Mouse (Mus musculus): ENCODE measurements around the gene Nenf. TPM values are rescaled to one million over a fixed set of nuclear protein-coding genes. Genes with fewer than 3 reads are reported as not detected.

Nenf gene
- polyA plus RNA-seq, 1 experiment from 2014 or later: 138 TPM

GRCm38 (mm10) chr1:191259121-191259520, 58.9 kb downstream of the Nenf start:
- no peak overlapping the region for H3K9ac ChIP-seq (ENCODE audit: low read depth, low read length)
- H3K4me2 ChIP-seq (ENCODE audit: low read depth, low read length): peak overlapping the region; percentile 5; the same call in 1 of the 2 replicates
- no peaks in the 10 kb centered on the region for H3K27me3 ChIP-seq (replicated peaks; ENCODE audit: control insufficient read depth, insufficient read depth, low read length)
- 30% methylated on average over 7 of the region's 7 CpGs for WGBS
- no peak overlapping the region for H3K4me3 ChIP-seq (ENCODE audit: low read depth, low read length)
- no peak; the same call in 1 of the 2 replicates for ATAC-seq (ENCODE audit: low read depth)
- H3K27ac ChIP-seq (replicated peaks; ENCODE audit: low read depth, low read length): no peak overlapping the region
- H3K4me1 ChIP-seq (ENCODE audit: control insufficient read depth, insufficient read depth, low read length): no peaks in the 10 kb centered on the region
- no peaks in the 10 kb centered on the region for H3K36me3 ChIP-seq (ENCODE audit: control insufficient read depth, insufficient read depth, low read length)
- H3K9me3 ChIP-seq (ENCODE audit: control insufficient read depth, low read length): no peaks in the 10 kb centered on the region
- no peak for DNase-seq (ENCODE audit: low spot score)

GRCm38 (mm10) chr1:191258521-191258920, 59.5 kb downstream of the Nenf start:
- Histone ChIP-seq H3K4me3 (ENCODE audit: low read depth, low read length) (no peak overlapping the region), H3K27ac (replicated peaks; ENCODE audit: low read depth, low read length) (no peak overlapping the region), H3K36me3 (ENCODE audit: control insufficient read depth, insufficient read depth, low read length) (no peaks in the 10 kb centered on the region), H3K4me2 (ENCODE audit: low read depth, low read length) (0 out of 2 replicates have a peak overlapping the region, but pooled peaks have one; percentile 5), H3K27me3 (replicated peaks; ENCODE audit: control insufficient read depth, insufficient read depth, low read length) (no peaks in the 10 kb centered on the region), H3K9me3 (ENCODE audit: control insufficient read depth, low read length) (no peaks in the 10 kb centered on the region), H3K9ac (ENCODE audit: low read depth, low read length) (no peak overlapping the region), H3K4me1 (ENCODE audit: control insufficient read depth, insufficient read depth, low read length) (no peaks in the 10 kb centered on the region)
- WGBS: 41% methylated on average over 3 of the region's 3 CpGs
- DNase-seq (ENCODE audit: low spot score) (no peak), ATAC-seq (ENCODE audit: low read depth) (no peak)

DNA sequence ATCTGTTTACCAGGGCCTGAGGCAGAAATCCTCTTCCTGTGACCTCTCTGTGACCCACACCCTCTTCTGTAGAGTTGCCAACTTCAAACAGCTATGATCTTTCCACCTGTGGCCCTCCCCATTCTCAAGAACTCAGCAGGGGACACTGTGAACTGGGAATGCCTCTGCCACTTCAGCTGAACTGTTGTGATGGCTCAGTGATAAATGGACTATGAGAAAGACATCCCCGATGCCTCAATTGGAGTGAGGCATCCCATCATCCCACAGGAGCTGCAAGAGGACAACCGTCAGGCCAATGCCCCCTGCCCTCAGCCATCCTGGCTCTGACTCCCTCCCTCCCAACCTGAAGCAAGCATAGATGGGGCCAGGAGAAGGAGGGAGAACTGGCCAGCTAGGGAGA, 60.0 kb downstream of the Nenf start:
- ATAC-seq (ENCODE audit: low read depth) (no peak), DNase-seq (ENCODE audit: low spot score) (no peak)
- H3K27me3 ChIP-seq (replicated peaks; ENCODE audit: control insufficient read depth, insufficient read depth, low read length): no peaks in the 10 kb centered on the region
- no peaks in the 10 kb centered on the region for H3K4me1 ChIP-seq (ENCODE audit: control insufficient read depth, insufficient read depth, low read length)
- H3K9ac ChIP-seq (ENCODE audit: low read depth, low read length): no peak overlapping the region
- no peaks in the 10 kb centered on the region for H3K36me3 ChIP-seq (ENCODE audit: control insufficient read depth, insufficient read depth, low read length)
- H3K4me3 ChIP-seq (ENCODE audit: low read depth, low read length): no peak overlapping the region
- WGBS: 58% methylated on average over 2 of the region's 2 CpGs
- H3K9me3 ChIP-seq (ENCODE audit: control insufficient read depth, low read length): no peaks in the 10 kb centered on the region
- no peak overlapping the region for H3K4me2 ChIP-seq (ENCODE audit: low read depth, low read length)
- no peak overlapping the region for H3K27ac ChIP-seq (replicated peaks; ENCODE audit: low read depth, low read length)

GRCm38 (mm10) chr1:191257351-191257771, 60.6 kb downstream of the Nenf start:
- DNase-seq (ENCODE audit: low spot score) (no peak), ATAC-seq (ENCODE audit: low read depth) (no peak)
- Histone ChIP-seq H3K9ac (ENCODE audit: low read depth, low read length) (no peak overlapping the region), H3K4me1 (ENCODE audit: control insufficient read depth, insufficient read depth, low read length) (no peaks in the 10 kb centered on the region), H3K36me3 (ENCODE audit: control insufficient read depth, insufficient read depth, low read length) (no peaks in the 10 kb centered on the region), H3K4me3 (ENCODE audit: low read depth, low read length) (no peak overlapping the region), H3K27me3 (replicated peaks; ENCODE audit: control insufficient read depth, insufficient read depth, low read length) (no peaks in the 10 kb centered on the region), H3K4me2 (ENCODE audit: low read depth, low read length) (no peak overlapping the region), H3K9me3 (ENCODE audit: control insufficient read depth, low read length) (no peaks in the 10 kb centered on the region), H3K27ac (replicated peaks; ENCODE audit: low read depth, low read length) (no peak overlapping the region)
- 73% methylated on average over 3 of the region's 3 CpGs for WGBS

Other genes starting within 250 kb of the Nenf start
- 6.1 and 7.0 TPM in 2 replicates for gene Batf3, start 220.3 kb downstream of the Nenf start, polyA plus RNA-seq (2014; fragmentation: Nextera tagmentation; extraction: Ambion mirVana)
- gene Fam71a, start 153.4 kb downstream of the Nenf start, polyA plus RNA-seq (2014; fragmentation: Nextera tagmentation; extraction: Ambion mirVana): not detected in 2 replicates
- 4.3 and 4.9 TPM in 2 replicates for gene Atf3, start 100.2 kb downstream of the Nenf start, polyA plus RNA-seq (2014; fragmentation: Nextera tagmentation; extraction: Ambion mirVana)
- gene Tmem206, start 7.7 kb upstream of the Nenf start, polyA plus RNA-seq (2014; fragmentation: Nextera tagmentation; extraction: Ambion mirVana): 16.4 and 18.2 TPM in 2 replicates
- 27.3 and 34.6 TPM in 2 replicates for gene Ppp2r5a, start 85.1 kb upstream of the Nenf start, polyA plus RNA-seq (2014; fragmentation: Nextera tagmentation; extraction: Ambion mirVana)

Data from embryonic facial prominence, embryonic 14.5 days (tissue).